Mouse (Mus musculus) thymus, adult 2 months (tissue): ENCODE results near the gene Gart. TPM values are rescaled to one million over a fixed set of nuclear protein-coding genes. Genes with fewer than 3 reads are reported as not detected.

Experiments
- DNase-seq: peaks from one replicate; pipeline ENCODE4 v3.0.0; 2021
- H3K27ac ChIP-seq: fragments of 200-500 bp; 2 replicates; pipeline ENCODE4 v1.5.1; 2012; ENCODE audit warnings: low read length, control low read depth; ENCODE audit not compliant: control insufficient read depth, insufficient read depth
- H3K27me3 ChIP-seq: fragments of 200-500 bp; 2 replicates; pipeline ENCODE4 v1.6.1; 2012; ENCODE audit warnings: mild to moderate bottlenecking, low read length, moderate library complexity, mixed read lengths; ENCODE audit not compliant: control insufficient read depth, insufficient read depth
- H3K36me3 ChIP-seq: fragments of 200-500 bp; 2 replicates; pipeline ENCODE4 v1.6.1; 2012; ENCODE audit warnings: mild to moderate bottlenecking, low read length, moderate library complexity; ENCODE audit not compliant: control insufficient read depth, insufficient read depth
- H3K4me1 ChIP-seq: fragments of 200-500 bp; replicated peaks from 2 replicates; pipeline ENCODE4 v1.6.1; 2012; ENCODE audit warnings: low read length; ENCODE audit not compliant: control insufficient read depth, insufficient read depth
- H3K4me3 ChIP-seq: fragments of 200-500 bp; 2 replicates; pipeline ENCODE4 v1.5.1; 2012; ENCODE audit warnings: mild to moderate bottlenecking, low read length, control low read depth, moderate library complexity; ENCODE audit not compliant: control insufficient read depth, insufficient read depth
- CTCF ChIP-seq: fragments of 200-500 bp; IDR thresholded peaks from 2 replicates; pipeline ENCODE4 v1.5.1; 2012; ENCODE audit warnings: mild to moderate bottlenecking, control low read depth, low read length, moderate library complexity, borderline replicate concordance; ENCODE audit not compliant: control insufficient read depth, poor library complexity, insufficient read depth; ENCODE audit errors: extremely low read depth
- POLR2A ChIP-seq: fragments of 200-500 bp; IDR thresholded peaks from 2 replicates; pipeline ENCODE4 v1.6.1; 2012; ENCODE audit warnings: mild to moderate bottlenecking, low read length, control low read depth, moderate library complexity; ENCODE audit not compliant: control insufficient read depth, poor library complexity, insufficient read depth; ENCODE audit errors: extremely low read depth
- WGBS: fragments of 180-500 bp; shearing (Covaris S2); methylation state at CpG from one replicate; pipeline ENCODE4 v1.1.7; 2018; 5-methylcytosine and 5-hydroxymethylcytosine counted together
- polyA plus RNA-seq: library from polyadenylated mRNA; depleted of rRNA; stranded (reverse); fragments of >200 nt; gene quantifications from 2 replicates; pipeline ENCODE4 v1.2.3, GENCODE M21; 2012; rRNA removed

The Gart gene
- polyA plus RNA-seq: 44.6 and 48.6 TPM in 2 replicates

GRCm38 (mm10) chr16:91646681-91647419, at the start of gene Gart:
Gene Gart, minus strand, starts transcription at chr16:91646952.
- H3K27me3 ChIP-seq: no peaks in the 10 kb centered on the region
- WGBS: under 1% methylated on average over 59 of the region's 59 CpGs
- peaks cover 2% of the 10 kb centered on the region; the same call in 1 of the 2 replicates for H3K4me1 ChIP-seq
- H3K36me3 ChIP-seq: peaks cover 9% of the 10 kb centered on the region; the same call in 1 of the 2 replicates
- H3K27ac ChIP-seq: peak within 1 kb of the TSS; percentile 87
- peak; percentile 95 for DNase-seq
- peak within 1 kb of the TSS; percentile 72 for H3K4me3 ChIP-seq
- peak; percentile 61; the same call in 1 of the 2 replicates for TF ChIP-seq CTCF
- peak; percentile 99 for TF ChIP-seq POLR2A

- no peak for DNase-seq
These were observed 48.5 kb upstream of the Gart start for GRCm38 (mm10) chr16:91695108-91695755.

GRCm38 (mm10) chr16:91694455-91695084, 47.8 kb upstream of the Gart start:
- 41% methylated on average over 14 of the region's 14 CpGs for WGBS
- Histone ChIP-seq H3K27ac (no peak overlapping the region), H3K4me3 (no peak overlapping the region), H3K36me3 (no peaks in the 10 kb centered on the region), H3K27me3 (no peaks in the 10 kb centered on the region), H3K4me1 (peaks cover 4% of the 10 kb centered on the region)
- peak; percentile 73; the same call in 1 of the 2 replicates for TF ChIP-seq CTCF
- no peak for TF ChIP-seq POLR2A
- DNase-seq: peak; percentile 68

More at GRCm38 (mm10) chr16:91695108-91695755, 48.5 kb upstream of the Gart start:
- WGBS: 54% methylated on average over 8 of the region's 8 CpGs
- no peak overlapping the region for H3K27ac ChIP-seq
- peaks cover 1% of the 10 kb centered on the region; the same call in 1 of the 2 replicates for H3K36me3 ChIP-seq
- H3K27me3 ChIP-seq: no peaks in the 10 kb centered on the region
- H3K4me3 ChIP-seq: no peak overlapping the region
- no peaks in the 10 kb centered on the region; the same call in 1 of the 2 replicates for H3K4me1 ChIP-seq
- TF ChIP-seq CTCF (no peak), POLR2A (no peak)

- no peaks in the 10 kb centered on the region for H3K36me3 ChIP-seq
- 33% methylated on average over 7 of the region's 7 CpGs for WGBS
- no peak for DNase-seq
- H3K4me1 ChIP-seq: peaks cover 13% of the 10 kb centered on the region
- TF ChIP-seq POLR2A (no peak), CTCF (no peak)
- no peaks in the 10 kb centered on the region for H3K27me3 ChIP-seq
- H3K4me3 ChIP-seq: no peak overlapping the region
- H3K27ac ChIP-seq: peak overlapping the region; percentile 47; the same call in 1 of the 2 replicates
These were observed 43.0 kb upstream of the Gart start for GRCm38 (mm10) chr16:91689791-91690190.

- peak within 1 kb of the TSS; percentile 67 for H3K27ac ChIP-seq
- H3K4me1 ChIP-seq: peaks cover 13% of the 10 kb centered on the region
- 1% methylated on average over 71 of the region's 71 CpGs for WGBS
- DNase-seq: peak; percentile 95
- peak; percentile 82 for TF ChIP-seq POLR2A
- 0 out of 2 replicates have a peak, but pooled peaks have one; percentile 48 for TF ChIP-seq CTCF
- peaks cover 5% of the 10 kb centered on the region; the same call in 1 of the 2 replicates for H3K36me3 ChIP-seq
- H3K4me3 ChIP-seq: peak within 1 kb of the TSS; percentile 67
- H3K27me3 ChIP-seq: no peaks in the 10 kb centered on the region
These were observed 42.0 kb upstream of the Gart start, which contains the start of gene Donson for GRCm38 (mm10) chr16:91688619-91689334. Gene Donson, minus strand, starts transcription at chr16:91688770.

- H3K4me1 ChIP-seq: peaks cover 13% of the 10 kb centered on the region
- H3K27me3 ChIP-seq: no peaks in the 10 kb centered on the region
- H3K36me3 ChIP-seq: peaks cover 12% of the 10 kb centered on the region
- WGBS: 2% methylated on average over 51 of the region's 51 CpGs
- H3K4me3 ChIP-seq: peak overlapping the region; percentile 58
- no peak for DNase-seq
- TF ChIP-seq CTCF (no peak), POLR2A (no peak; the same call in 1 of the 2 replicates)
- H3K27ac ChIP-seq: no peak overlapping the region
These were observed 41.4 kb upstream of the Gart start for GRCm38 (mm10) chr16:91688023-91688618.
